Mouse (Mus musculus) liver, postnatal 0 days (tissue): ENCODE measurements around the gene Spon1.

Source experiments
- CTCF ChIP-seq: sonication (generic); IDR thresholded peaks from 2 replicates; pipeline ENCODE4 v1.5.1; 2016; ENCODE audit warnings: antibody characterized with exemption, low read depth
- EP300 ChIP-seq: IDR thresholded peaks from 2 replicates; pipeline ENCODE4 v1.6.1; 2016; ENCODE audit warnings: antibody characterized with exemption, low read depth, mild to moderate bottlenecking

DNA sequence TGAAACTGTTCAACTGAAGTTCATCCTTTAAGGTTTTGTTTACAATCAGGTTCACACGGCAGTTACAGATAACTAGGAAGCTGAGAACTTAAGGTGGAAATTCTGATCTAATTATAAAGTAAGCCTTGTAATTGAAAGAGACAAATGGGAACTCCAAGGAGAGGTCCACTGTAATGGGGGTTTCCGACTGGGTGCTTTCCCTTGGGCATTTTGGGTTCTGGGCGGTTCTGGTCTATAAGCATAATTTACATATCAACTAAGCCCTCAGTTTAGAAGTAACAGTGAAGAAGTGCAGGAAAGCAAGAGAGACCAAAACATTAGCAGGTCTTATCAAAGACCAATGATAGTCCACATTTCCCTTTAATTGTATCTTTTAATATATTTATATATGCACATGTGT, 318.0 kb downstream of the Spon1 start:
- TF ChIP-seq CTCF (no peak), EP300 (no peak)
